Mouse (Mus musculus) neutrophil, adult 5-6 weeks (primary cell): ENCODE data around the gene Cd207. TPM values are rescaled to one million over a fixed set of nuclear protein-coding genes. Genes with fewer than 3 reads are reported as not detected.

ENCODE experiments used
- ATAC-seq: fragments of 151-379, 151-347 bp; 2 replicates; pipeline ENCODE4 v1.8.0; 2017; ENCODE audit warnings: mild to moderate bottlenecking, moderate TSS enrichment; ENCODE audit not compliant: insufficient number of reproducible peaks, poor library complexity, low FRiP score, severe bottlenecking; ENCODE audit errors: extremely low read depth
- total RNA-seq: library from RNA; stranded (forward); fragments of 200-1000 nt; gene quantifications from 2 replicates; pipeline ENCODE4 v1.2.3, GENCODE M21; 2017

The Cd207 gene
- not detected in 2 replicates for total RNA-seq

DNA sequence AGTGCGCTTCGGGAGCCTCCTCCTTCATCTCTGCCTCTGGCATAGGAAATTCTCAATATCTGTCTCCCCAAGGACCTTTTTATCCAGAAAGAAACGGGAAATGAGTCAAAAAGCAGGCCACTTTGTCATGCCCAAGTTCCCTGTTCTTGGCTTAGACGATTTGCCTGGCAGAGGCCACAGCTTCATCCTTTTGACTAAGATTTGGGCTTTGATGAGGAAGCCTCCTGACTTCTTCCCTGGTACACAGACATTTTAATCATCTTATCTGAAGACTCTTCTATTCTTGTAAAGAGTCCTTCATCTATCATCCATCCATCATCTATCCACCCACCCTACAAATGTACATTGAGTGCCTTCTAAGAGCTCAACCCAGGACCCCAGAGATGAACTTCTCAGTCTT lies at the start of gene Cd207:
Gene Cd207, minus strand, starts transcription at position 101 of the 400 bp plus-strand sequence.
- ATAC-seq = no peak

GRCm38 (mm10) chr6:83727178-83727577 lies 49.5 kb upstream of the Cd207 start:
- no peak for ATAC-seq

- ATAC-seq = no peak
These were observed 44.9 kb upstream of the Cd207 start for GRCm38 (mm10) chr6:83722526-83722925.

DNA sequence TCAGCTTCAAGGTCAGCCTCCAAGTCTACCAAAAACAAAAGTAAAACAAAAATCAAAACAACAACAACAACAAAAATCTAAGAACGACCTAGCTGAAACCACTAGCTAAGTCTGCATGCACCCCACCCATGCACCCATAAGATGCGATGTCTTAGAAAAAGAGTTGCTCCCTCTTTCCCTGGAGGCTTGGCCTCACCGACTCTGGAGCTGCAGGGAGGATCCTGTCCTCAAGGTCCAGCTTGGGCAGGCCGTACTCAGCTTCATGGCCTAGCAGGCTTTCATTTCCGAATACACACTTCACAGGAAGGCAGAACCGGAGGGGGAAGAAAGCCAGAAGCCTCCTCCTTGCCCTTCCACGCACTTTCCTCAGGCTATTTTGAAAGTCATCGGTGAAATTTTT lies 39.4 kb upstream of the Cd207 start:
- ATAC-seq = no peak

DNA sequence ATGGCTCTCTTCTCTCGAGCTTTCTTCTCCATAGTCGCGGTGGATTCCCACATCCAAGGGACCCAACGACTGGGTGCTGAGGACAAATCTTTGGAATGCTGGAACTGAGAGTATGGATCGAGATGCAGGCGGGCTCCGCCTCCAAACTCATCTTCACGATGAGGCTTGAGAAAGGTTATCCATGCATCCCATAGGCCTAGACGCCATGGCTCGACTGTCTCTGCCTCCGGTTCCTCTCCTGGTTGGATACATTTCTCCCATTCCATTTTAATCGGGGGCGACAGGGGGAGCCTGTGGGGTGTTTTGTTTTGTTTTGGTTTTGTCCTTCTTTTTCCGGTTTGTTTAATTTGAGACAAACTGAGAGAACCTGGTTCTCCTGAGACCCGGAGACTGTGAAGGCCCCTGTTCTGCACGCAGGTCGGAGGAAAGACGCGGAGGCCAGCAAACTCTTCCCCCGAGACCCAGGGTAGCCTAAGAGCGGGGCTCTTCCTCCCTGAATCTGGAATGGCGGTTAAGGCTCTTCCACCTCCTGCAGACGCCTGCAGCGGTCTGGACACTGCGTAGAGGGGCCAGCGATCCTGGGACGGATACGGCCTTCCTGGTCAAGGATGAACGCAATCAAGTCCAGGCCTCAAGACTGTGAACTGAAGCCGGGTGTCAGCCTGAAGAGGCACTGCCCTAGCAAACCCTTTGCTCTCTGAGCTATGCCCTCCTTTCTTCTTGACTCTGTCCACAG lies 38.0 kb upstream of the Cd207 start:
- no peak for ATAC-seq

- ATAC-seq = no peak
These were observed 36.8 kb upstream of the Cd207 start for GRCm38 (mm10) chr6:83714221-83715123.

DNA sequence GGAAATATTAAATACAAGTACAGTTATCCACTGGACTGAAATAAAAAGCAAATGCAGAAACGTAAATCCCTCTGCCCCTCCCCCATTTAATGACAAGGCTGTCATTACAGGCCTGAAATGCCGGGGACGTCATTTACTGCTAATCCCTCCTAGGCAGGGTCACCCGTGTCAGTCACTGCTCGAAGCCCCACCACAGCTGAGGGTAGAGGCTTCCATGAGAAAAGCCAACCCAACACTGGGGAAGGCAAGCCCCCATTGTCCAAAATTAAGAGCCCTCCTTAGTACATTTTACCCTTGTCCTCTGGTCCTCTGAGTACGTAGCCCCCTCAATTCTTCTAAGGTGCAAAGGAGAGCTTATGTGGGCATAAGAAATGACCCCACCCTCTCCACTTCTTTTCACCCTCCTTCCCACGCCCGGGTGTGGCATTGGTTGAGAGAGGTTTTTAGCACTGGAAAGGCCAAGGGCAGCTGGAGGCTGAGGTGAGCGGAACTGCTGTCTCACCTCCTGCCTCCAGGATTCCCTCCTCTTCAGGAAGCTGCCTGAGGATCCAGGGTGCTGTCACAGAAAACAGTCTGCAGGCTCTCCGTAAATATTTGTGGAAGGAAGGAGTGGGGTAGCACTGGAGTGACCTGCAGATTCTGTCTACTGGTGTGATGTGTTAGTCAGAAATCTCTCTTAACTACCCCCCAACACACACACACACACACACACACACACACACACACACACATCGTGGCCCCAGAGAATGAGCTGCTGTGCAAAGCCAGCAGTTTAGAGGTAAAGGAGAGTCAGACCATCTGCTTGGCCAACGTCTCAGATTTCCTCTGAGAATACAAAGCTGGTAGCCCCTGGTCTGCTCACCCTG lies 35.8 kb upstream of the Cd207 start:
- ATAC-seq = no peak

DNA sequence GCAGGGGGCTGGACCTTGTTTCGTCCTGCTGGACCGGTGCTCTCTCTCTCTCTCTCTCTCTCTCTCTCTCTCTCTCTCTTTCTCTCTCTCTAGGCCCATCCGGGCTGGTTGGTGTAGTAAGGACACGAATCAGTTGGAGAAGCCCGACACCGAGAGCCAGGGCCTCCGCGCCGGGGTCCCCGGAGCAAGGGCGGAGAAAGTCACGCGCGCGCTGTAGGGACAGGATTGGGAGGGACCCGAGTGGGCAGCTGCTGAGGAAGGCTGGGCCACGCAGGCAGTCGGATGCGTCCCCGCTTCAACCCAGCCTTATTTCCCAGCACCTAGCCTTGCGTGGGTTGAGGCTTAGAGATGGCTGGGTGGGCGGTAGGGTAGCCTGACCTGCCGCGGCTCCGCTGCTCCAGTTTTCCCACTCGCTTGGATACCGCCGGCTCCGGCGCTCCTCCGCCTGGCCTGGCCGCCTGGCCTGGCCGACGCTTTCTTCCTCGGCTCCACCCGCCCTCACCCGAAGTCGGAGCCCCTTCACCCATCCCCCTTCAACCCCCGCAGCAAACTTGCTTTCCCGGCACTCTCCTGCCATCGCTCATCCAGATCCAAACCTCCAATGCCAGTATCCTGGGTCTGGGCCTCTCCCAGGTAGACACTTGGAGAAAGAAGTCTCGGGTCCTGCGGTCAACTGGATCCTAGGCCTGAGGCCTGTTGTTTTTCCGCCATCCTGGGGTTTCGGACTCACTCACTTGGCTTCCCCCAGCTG lies 34.2 kb upstream of the Cd207 start:
- ATAC-seq = no peak

- ATAC-seq = no peak
These were observed 33.5 kb upstream of the Cd207 start, which contains the start of gene Vax2 for GRCm38 (mm10) chr6:83711067-83711675. Vax2 (plus strand) TSS chr6:83711264.

- ATAC-seq = no peak
These were observed 32.9 kb upstream of the Cd207 start for GRCm38 (mm10) chr6:83710361-83711066.

DNA sequence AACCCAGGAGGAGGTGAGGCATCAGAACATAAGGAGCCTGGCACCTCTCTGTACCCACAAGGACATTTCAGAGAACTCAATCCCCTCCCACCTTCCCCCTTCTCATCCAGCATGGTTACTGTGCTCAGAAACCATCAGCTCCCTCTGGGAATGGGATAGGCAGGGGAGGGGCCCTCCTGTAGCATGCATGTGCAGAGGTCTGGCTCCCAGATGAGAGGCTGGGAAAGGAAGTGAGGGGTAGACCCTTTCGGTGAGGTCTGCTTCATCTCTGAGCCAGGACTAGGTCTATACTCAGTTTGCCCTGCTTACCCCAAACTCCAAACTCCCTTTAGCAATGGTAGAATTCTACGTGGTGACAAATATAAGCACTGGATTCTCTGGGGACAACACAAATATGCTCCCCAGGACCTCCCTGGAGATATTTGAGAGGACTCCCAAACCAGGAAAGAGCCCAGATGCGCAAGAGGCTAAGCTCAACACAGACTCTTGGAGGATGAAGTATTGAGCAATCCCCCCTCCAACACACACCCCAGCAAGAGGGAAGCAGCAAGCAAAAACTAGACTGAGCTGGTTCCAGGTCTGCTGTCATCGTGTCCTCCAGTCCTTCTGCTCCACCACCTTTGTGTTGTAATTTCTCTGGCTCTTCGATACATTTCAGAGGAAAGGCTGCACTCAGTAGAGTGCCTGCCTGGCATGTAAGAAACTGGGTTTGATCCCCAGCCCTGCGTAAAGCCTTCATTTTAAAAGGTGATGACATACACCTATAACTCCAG lies 30.3 kb upstream of the Cd207 start:
- no peak for ATAC-seq

DNA sequence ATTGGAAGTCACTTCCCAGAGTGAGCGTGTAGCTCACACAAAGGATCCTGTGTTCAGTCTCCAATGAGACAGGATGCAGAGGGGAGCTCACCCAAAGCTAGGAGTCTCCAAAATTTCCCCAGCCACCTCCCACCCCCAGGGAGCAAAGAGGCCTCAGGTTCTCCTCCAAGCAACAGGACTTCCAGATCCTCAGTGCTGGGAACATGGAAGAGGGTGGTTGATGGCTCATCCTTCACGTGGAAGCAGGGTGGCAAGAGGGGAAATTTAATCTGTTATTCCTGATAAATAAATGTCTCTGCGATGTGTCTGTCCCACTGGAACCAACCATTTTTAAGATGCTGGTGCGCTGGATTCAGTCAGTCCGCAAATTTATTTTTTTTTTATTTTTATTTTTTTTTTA lies 27.0 kb upstream of the Cd207 start:
- no peak for ATAC-seq

GRCm38 (mm10) chr6:83704294-83704693 lies 26.6 kb upstream of the Cd207 start:
- ATAC-seq = no peak

GRCm38 (mm10) chr6:83703722-83704078 lies 26.0 kb upstream of the Cd207 start:
- ATAC-seq = no peak

DNA sequence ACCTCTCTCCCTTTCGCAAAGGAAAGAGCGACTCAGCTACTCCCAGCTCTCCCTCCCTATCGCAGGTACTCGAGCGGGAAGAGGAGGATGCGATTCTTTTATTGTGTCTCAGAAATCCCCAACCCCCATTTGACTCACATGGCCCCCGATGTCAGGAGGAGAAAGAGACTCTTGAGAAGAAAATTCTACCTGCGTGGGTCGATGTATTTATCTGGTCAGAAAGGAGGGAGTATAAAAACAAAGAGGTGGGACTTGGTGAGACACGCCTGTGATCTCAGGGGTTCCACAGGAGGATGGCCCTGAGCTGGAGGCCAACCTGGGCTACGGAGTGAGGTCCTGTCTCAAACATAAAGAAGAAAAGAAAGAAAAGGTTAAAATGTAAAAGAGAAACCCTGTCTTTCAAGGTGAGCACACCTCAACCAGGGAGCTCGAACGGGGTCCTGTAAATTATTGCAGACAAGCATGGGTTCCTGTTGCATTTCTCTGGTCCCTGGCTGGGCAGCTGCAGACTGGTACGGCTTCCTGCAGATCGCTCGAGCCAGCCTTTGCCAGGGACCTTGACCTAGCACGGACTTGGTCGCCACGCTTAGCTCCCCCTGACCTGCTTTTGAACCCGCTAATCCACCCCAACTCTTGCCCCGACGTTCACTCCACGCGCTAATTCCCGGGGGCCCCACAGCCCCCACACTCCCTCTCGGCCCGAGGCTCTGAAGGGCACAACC lies 25.5 kb upstream of the Cd207 start:
- ATAC-seq = no peak
